Mouse (Mus musculus) limb, embryonic 14.5 days (tissue): ENCODE data around the gene Hist1h2bf. TPM values are rescaled to one million over a fixed set of nuclear protein-coding genes. Genes with fewer than 3 reads are reported as not detected.
A peak's percentile ranks its signal among the peaks of the same experiment; 100 is the strongest.
"Not testable (repeated sequence)": the region's sequence is repeated elsewhere in the genome, so short reads cannot be mapped to it uniquely, and the experiment has no call there.

Experiments
- ATAC-seq: fragments of 200-750 bp; cut with Nextera tagmentation; 2 replicates; pipeline ENCODE4 v1.8.0; 2017; ENCODE audit warnings: low read depth, moderate number of reproducible peaks, moderate TSS enrichment; ENCODE audit not compliant: low FRiP score
- DNase-seq: peaks from one replicate; pipeline ENCODE4 v3.0.0-alpha.2; 2015; ENCODE audit warnings: low spot score
- H3K27ac ChIP-seq: fragments of 300-500 bp; sonication (generic); replicated peaks from 2 replicates; pipeline ENCODE4 v1.5.1; 2014; ENCODE audit warnings: low read depth, mild to moderate bottlenecking, low read length, moderate library complexity, mixed read lengths
- H3K27me3 ChIP-seq: fragments of 300-500 bp; sonication (generic); 2 replicates; pipeline ENCODE4 v1.6.1; 2014; ENCODE audit warnings: low read length, mixed read lengths; ENCODE audit not compliant: control insufficient read depth, insufficient read depth
- H3K36me3 ChIP-seq: fragments of 300-500 bp; sonication (generic); 2 replicates; pipeline ENCODE4 v1.6.1; 2014; ENCODE audit warnings: mild to moderate bottlenecking, low read length, moderate library complexity, mixed read lengths; ENCODE audit not compliant: control insufficient read depth, insufficient read depth
- H3K4me1 ChIP-seq: fragments of 300-500 bp; sonication (generic); 2 replicates; pipeline ENCODE4 v1.6.1; 2014; ENCODE audit warnings: antibody characterized with exemption, low read length, mixed read lengths; ENCODE audit not compliant: control insufficient read depth, insufficient read depth
- H3K4me2 ChIP-seq: fragments of 300-500 bp; sonication (generic); replicated peaks from 2 replicates; pipeline ENCODE4 v1.6.1; 2014; ENCODE audit warnings: low read depth, mild to moderate bottlenecking, low read length, moderate library complexity; ENCODE audit not compliant: severe bottlenecking
- H3K4me3 ChIP-seq: fragments of 300-500 bp; sonication (generic); replicated peaks from 2 replicates; pipeline ENCODE4 v1.5.1; 2014; ENCODE audit warnings: low read length
- H3K9ac ChIP-seq: fragments of 300-500 bp; sonication (generic); 2 replicates; pipeline ENCODE4 v1.6.1; 2014; ENCODE audit warnings: mild to moderate bottlenecking, low read depth, low read length, moderate library complexity; ENCODE audit not compliant: severe bottlenecking
- H3K9me3 ChIP-seq: fragments of 300-500 bp; sonication (generic); 2 replicates; pipeline ENCODE4 v1.6.1; 2016; ENCODE audit warnings: low read length; ENCODE audit not compliant: control insufficient read depth
- POLR2A ChIP-seq: fragments of 200-500 bp; IDR thresholded peaks from 2 replicates; pipeline ENCODE4 v1.8.0; 2012; ENCODE audit warnings: inconsistent platforms, mild to moderate bottlenecking, moderate library complexity, borderline replicate concordance; ENCODE audit not compliant: insufficient read depth, insufficient read length; ENCODE audit errors: extremely low read depth
- WGBS: fragments of 180-500 bp; shearing (Covaris S2); extraction: QIAGEN DNeasy Blood & Tissue Kit; methylation state at CpG from one replicate; pipeline ENCODE4 v1.1.7; 2014; 5-methylcytosine and 5-hydroxymethylcytosine counted together
- polyA plus RNA-seq, 2 experiments: library from polyadenylated mRNA; depleted of rRNA in 1 of 2; stranded (reverse) in 1 of 2; unstranded in 1 of 2; fragments of >200 nt; fragmentation: Nextera tagmentation in 1 of 2; extraction: Ambion mirVana in 1 of 2; gene quantifications; 2 replicates each; pipeline versions ENCODE4 v1.2.1 to v1.2.3; 2012 to 2014

Hist1h2bf gene
- polyA plus RNA-seq, 2 experiments, result 5.3 to 17.8 TPM

DNA sequence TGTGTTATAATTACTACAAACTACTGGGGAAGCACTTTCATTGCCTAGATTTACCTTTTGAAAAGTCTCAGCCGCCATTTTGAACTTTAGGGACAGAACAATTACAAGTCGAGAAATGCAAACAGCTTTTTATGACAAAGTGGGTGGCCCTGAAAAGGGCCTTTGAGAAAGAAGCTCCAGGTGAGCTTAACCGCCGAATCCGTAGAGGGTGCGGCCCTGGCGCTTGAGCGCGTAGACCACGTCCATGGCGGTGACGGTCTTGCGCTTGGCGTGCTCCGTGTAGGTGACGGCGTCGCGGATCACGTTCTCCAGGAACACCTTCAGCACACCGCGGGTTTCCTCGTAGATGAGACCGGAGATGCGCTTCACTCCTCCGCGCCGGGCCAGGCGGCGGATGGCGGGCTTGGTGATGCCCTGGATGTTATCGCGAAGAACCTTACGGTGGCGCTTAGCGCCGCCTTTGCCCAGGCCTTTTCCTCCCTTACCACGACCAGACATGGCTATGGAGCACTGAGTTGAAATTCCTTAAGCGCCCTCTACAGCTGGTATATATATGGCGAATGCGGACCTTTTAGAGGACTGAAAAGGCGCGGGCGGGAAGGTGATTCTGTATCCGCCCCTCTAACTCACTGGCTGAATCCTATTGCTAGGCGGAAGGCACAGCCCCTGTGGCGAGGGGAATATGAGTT lies 22.7 kb downstream of the Hist1h2bf start, which contains the start of gene Hist1h4f:
Gene Hist1h4f, minus strand, starts transcription at position 503 of the 689 bp plus-strand sequence.
- under 1% methylated on average over 26 of the region's 47 CpGs for WGBS
- Histone ChIP-seq H3K4me1 (peaks cover 13% of the 10 kb centered on the region), H3K4me2 (peak within 1 kb of the TSS; percentile 46), H3K4me3 (peak within 1 kb of the TSS; percentile 36), H3K9ac (peak within 1 kb of the TSS; percentile 48), H3K27ac (peak within 1 kb of the TSS; percentile 69)
- DNase-seq (peak; percentile 98), ATAC-seq (peak; percentile 86)
- H3K9me3 ChIP-seq, H3K36me3 ChIP-seq, H3K27me3 ChIP-seq: not testable (repeated sequence)
- TF ChIP-seq POLR2A, result peak; percentile 94; the same call in 1 of the 2 replicates

DNA sequence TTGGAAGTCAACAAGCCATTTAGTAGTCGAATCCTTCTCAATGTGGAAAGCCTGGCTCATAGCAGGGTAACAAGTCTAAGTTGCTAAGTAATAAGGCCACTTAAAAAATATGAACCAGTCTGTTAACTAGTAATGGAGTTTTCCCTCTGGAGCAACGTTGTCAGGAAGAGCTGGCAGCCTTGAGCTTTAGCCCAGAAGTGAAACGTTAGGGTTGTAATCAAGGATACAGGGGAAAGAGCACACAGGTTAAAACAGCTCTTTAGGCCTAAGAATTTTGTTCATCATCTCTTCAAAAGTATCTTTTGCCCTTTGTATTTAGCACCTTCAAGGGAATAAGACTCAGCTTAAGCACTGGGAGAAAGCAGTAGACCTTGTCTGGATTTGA lies 23.2 kb downstream of the Hist1h2bf start:
- 1% methylated on average over 3 of the region's 3 CpGs for WGBS
- Histone ChIP-seq H3K27ac (peak overlapping the region; percentile 69), H3K4me2 (peak overlapping the region; percentile 46), H3K4me1 (peaks cover 13% of the 10 kb centered on the region), H3K9me3 (no peaks in the 10 kb centered on the region), H3K27me3 (no peaks in the 10 kb centered on the region), H3K4me3 (peak overlapping the region; percentile 36), H3K36me3 (no peaks in the 10 kb centered on the region), H3K9ac (peak overlapping the region; percentile 48)
- no peak for TF ChIP-seq POLR2A
- DNase-seq (no peak), ATAC-seq (no peak)

DNA sequence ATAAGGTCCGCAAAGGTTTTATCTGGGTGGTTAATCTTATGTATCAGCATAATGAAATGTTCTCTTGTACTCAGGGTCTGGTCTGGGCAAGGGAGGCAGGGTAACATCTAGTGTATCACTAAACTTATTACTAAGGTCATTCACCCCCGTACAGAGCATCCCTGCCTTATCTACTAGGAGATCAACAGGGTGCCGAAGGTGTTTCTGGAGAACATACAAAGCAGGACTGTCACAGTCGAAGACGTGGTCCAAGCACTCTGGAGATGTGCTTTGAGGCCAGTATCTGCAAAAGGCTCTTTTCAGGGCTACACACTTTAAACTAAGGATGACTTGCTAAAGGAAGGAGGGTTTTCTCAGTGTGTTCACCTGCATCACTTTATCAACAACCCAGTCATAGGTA lies 27.3 kb downstream of the Hist1h2bf start:
- no peak for DNase-seq
- 81% methylated on average over 5 of the region's 5 CpGs for WGBS
- TF ChIP-seq POLR2A, result no peak
- Histone ChIP-seq H3K4me3 (no peak overlapping the region), H3K36me3 (no peaks in the 10 kb centered on the region), H3K9ac (no peak overlapping the region), H3K9me3 (no peaks in the 10 kb centered on the region), H3K27ac (no peak overlapping the region), H3K27me3 (no peaks in the 10 kb centered on the region), H3K4me1 (no peaks in the 10 kb centered on the region), H3K4me2 (no peak overlapping the region)
- ATAC-seq, result no peak

DNA sequence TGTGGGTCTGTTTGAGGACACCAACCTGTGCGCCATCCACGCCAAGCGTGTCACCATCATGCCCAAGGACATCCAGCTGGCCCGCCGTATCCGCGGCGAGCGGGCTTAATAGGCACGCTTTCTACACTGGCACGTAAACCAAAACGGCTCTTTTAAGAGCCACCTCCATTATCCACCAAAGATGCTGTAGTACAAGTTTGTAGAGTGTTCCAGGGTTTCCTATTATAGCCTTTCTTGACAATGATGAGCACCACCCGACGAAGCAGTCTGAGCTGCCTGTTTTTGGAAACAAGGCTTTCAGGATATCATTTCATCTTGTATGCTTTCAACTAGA lies 29.2 kb downstream of the Hist1h2bf start:
- ATAC-seq, H3K27me3 ChIP-seq, DNase-seq, H3K36me3 ChIP-seq, H3K9me3 ChIP-seq, H3K27ac ChIP-seq, H3K4me1 ChIP-seq: not testable (repeated sequence)
- H3K9ac ChIP-seq, result peak overlapping the region; percentile 61; the same call in 1 of the 2 replicates
- whole genome bisulfite sequencing, result under 1% methylated on average over 8 of the region's 14 CpGs
- peak overlapping the region; percentile 41 for H3K4me3 ChIP-seq
- H3K4me2 ChIP-seq, result peak overlapping the region; percentile 36; the same call in 1 of the 2 replicates

DNA sequence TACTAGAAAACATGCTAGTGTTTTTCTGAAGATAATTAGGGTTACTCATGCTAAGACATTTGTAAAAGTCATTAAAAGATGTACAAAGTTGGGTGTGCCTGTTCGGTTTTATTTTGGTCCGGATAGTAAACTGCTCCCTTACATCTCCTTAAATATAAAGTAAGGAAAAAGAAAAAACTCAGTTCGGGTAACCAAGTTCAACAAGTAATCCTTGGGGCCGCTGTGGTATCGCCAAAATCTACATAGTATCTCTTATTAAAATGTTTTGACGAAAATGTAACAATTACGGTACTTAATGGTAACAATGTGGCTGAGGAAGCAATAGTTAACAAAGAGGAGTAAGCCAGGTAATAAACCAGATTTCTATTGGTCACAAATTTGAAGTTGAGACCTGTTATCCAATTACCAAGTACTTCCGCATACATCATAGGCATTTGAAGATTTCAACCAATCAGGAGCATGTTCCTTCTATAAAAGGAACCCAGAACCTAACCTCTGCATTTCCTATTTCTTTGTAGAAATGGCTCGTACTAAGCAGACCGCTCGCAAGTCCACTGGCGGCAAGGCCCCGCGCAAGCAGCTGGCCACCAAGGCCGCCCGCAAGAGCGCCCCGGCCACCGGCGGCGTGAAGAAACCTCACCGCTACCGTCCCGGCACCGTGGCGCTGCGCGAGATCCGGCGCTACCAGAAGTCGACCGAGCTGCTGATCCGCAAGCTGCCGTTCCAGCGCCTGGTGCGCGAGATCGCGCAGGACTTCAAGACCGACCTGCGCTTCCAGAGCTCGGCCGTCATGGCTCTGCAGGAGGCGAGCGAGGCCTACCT lies 29.8 kb downstream of the Hist1h2bf start, which contains the start of gene Hist1h3f:
Gene Hist1h3f, plus strand, starts transcription at position 88 of the 822 bp plus-strand sequence.
- H3K36me3 ChIP-seq, result no peaks in the 10 kb centered on the region
- H3K4me1 ChIP-seq, result no peaks in the 10 kb centered on the region
- TF ChIP-seq POLR2A, result peak; percentile 94; the same call in 1 of the 2 replicates
- WGBS, result under 1% methylated on average over 22 of the region's 45 CpGs
- no peaks in the 10 kb centered on the region for H3K27me3 ChIP-seq
- peak within 1 kb of the TSS; percentile 97 for H3K27ac ChIP-seq
- H3K4me2 ChIP-seq, result peak within 1 kb of the TSS; percentile 83
- peak within 1 kb of the TSS; percentile 41 for H3K4me3 ChIP-seq
- peak; percentile 92 for ATAC-seq
- H3K9ac ChIP-seq, result peak within 1 kb of the TSS; percentile 61
- peak; percentile 99 for DNase-seq
- H3K9me3 ChIP-seq, result no peaks in the 10 kb centered on the region
